Mouse (Mus musculus): ENCODE data around the gene Pdcd7. TPM values are rescaled to one million over a fixed set of nuclear protein-coding genes. Genes with fewer than 3 reads are reported as not detected.
"Not testable (repeated sequence)": the region's sequence is repeated elsewhere in the genome, so short reads cannot be mapped to it uniquely, and the experiment has no call there.

The Pdcd7 gene
- polyA plus RNA-seq, 1 experiment from 2014 or later: 8.9 TPM

- Histone ChIP-seq H3K27ac (replicated peaks) (no peak overlapping the region), H3K4me1 (no peaks in the 10 kb centered on the region), H3K9ac (replicated peaks) (no peak overlapping the region), H3K36me3 (peaks cover 74% of the 10 kb centered on the region), H3K4me2 (no peak overlapping the region), H3K9me3 (replicated peaks) (no peaks in the 10 kb centered on the region), H3K27me3 (replicated peaks) (no peaks in the 10 kb centered on the region), H3K4me3 (replicated peaks) (no peak overlapping the region)
- WGBS: 91% methylated on average over 11 of the region's 11 CpGs
- no peak for ATAC-seq (ENCODE audit: low FRiP score)
Observed at GRCm38 (mm10) chr9:65322255-65322900, 23.5 kb upstream of the Pdcd7 start.

GRCm38 (mm10) chr9:65325971-65326370 is 19.9 kb upstream of the Pdcd7 start:
- no peaks in the 10 kb centered on the region for H3K4me1 ChIP-seq
- no peak overlapping the region for H3K27ac ChIP-seq (replicated peaks)
- no peak for ATAC-seq (ENCODE audit: low FRiP score)
- no peak overlapping the region for H3K4me2 ChIP-seq
- H3K4me3 ChIP-seq (replicated peaks): no peak overlapping the region
- no peak overlapping the region for H3K9ac ChIP-seq (replicated peaks)
- H3K36me3 ChIP-seq: peaks cover 64% of the 10 kb centered on the region
- no peaks in the 10 kb centered on the region for H3K27me3 ChIP-seq (replicated peaks)
- no peaks in the 10 kb centered on the region for H3K9me3 ChIP-seq (replicated peaks)

- no peak for ATAC-seq (ENCODE audit: low FRiP score)
- 87% methylated on average over 2 of the region's 2 CpGs for WGBS
- Histone ChIP-seq H3K4me2 (no peak overlapping the region), H3K27ac (replicated peaks) (no peak overlapping the region), H3K36me3 (peaks cover 59% of the 10 kb centered on the region), H3K9ac (replicated peaks) (no peak overlapping the region), H3K4me1 (no peaks in the 10 kb centered on the region), H3K9me3 (replicated peaks) (no peaks in the 10 kb centered on the region), H3K4me3 (replicated peaks) (no peak overlapping the region), H3K27me3 (replicated peaks) (no peaks in the 10 kb centered on the region)
Observed at GRCm38 (mm10) chr9:65327371-65327770, 18.5 kb upstream of the Pdcd7 start.

GRCm38 (mm10) chr9:65333958-65334357 is 11.9 kb upstream of the Pdcd7 start:
- Histone ChIP-seq H3K9me3 (replicated peaks) (no peaks in the 10 kb centered on the region), H3K4me2 (no peak overlapping the region), H3K9ac (replicated peaks) (no peak overlapping the region), H3K27ac (replicated peaks) (no peak overlapping the region), H3K4me1 (no peaks in the 10 kb centered on the region), H3K27me3 (replicated peaks) (no peaks in the 10 kb centered on the region), H3K36me3 (peaks cover 7% of the 10 kb centered on the region; the same call in 1 of the 2 replicates), H3K4me3 (replicated peaks) (no peak overlapping the region)
- WGBS: 87% methylated on average over 5 of the region's 5 CpGs
- no peak for ATAC-seq (ENCODE audit: low FRiP score)

- no peak overlapping the region for H3K4me2 ChIP-seq
- 89% methylated on average over 4 of the region's 4 CpGs for WGBS
- H3K9ac ChIP-seq (replicated peaks): no peak overlapping the region
- H3K27ac ChIP-seq (replicated peaks): no peak overlapping the region
- no peaks in the 10 kb centered on the region for H3K4me1 ChIP-seq
- H3K27me3 ChIP-seq (replicated peaks): no peaks in the 10 kb centered on the region
- no peak overlapping the region for H3K4me3 ChIP-seq (replicated peaks)
- no peak for ATAC-seq (ENCODE audit: low FRiP score)
- no peaks in the 10 kb centered on the region for H3K36me3 ChIP-seq
- H3K9me3 ChIP-seq (replicated peaks): no peaks in the 10 kb centered on the region
Observed at GRCm38 (mm10) chr9:65339146-65339545, 6.8 kb upstream of the Pdcd7 start.

GRCm38 (mm10) chr9:65340414-65340813 is 5.5 kb upstream of the Pdcd7 start:
- no peak overlapping the region for H3K9ac ChIP-seq (replicated peaks)
- H3K36me3 ChIP-seq: no peaks in the 10 kb centered on the region
- 0 out of 2 replicates have a peak, but pooled peaks cover 3% of the 10 kb centered on the region for H3K4me1 ChIP-seq
- no peak overlapping the region for H3K27ac ChIP-seq (replicated peaks)
- no peak for ATAC-seq (ENCODE audit: low FRiP score)
- 90% methylated on average over 2 of the region's 2 CpGs for WGBS
- no peaks in the 10 kb centered on the region for H3K9me3 ChIP-seq (replicated peaks)
- no peak overlapping the region for H3K4me2 ChIP-seq
- no peak overlapping the region for H3K4me3 ChIP-seq (replicated peaks)
- no peaks in the 10 kb centered on the region for H3K27me3 ChIP-seq (replicated peaks)

- 44% methylated on average over 11 of the region's 11 CpGs for WGBS
Observed at GRCm38 (mm10) chr9:65345439-65345838, 465 bp upstream of the Pdcd7 start.

GRCm38 (mm10) chr9:65346476-65347111 is 690 bp downstream of the Pdcd7 start:
- H3K4me2 ChIP-seq: peak overlapping the region; percentile 85
- under 1% methylated on average over 76 of the region's 77 CpGs for WGBS
- H3K9ac ChIP-seq (replicated peaks): peak overlapping the region; percentile 94
- peak overlapping the region; percentile 73 for H3K4me3 ChIP-seq (replicated peaks)
- ATAC-seq (ENCODE audit: low FRiP score): peak; percentile 63
- no peaks in the 10 kb centered on the region for H3K9me3 ChIP-seq (replicated peaks)
- peaks cover 32% of the 10 kb centered on the region for H3K4me1 ChIP-seq
- no peaks in the 10 kb centered on the region for H3K27me3 ChIP-seq (replicated peaks)
- peak overlapping the region; percentile 95 for H3K27ac ChIP-seq (replicated peaks)
- H3K36me3 ChIP-seq: no peaks in the 10 kb centered on the region

More at GRCm38 (mm10) chr9:65345439-65345838, 465 bp upstream of the Pdcd7 start:
- H3K4me3 ChIP-seq (replicated peaks): peak overlapping the region; percentile 73
- ATAC-seq (ENCODE audit: low FRiP score): peak; percentile 55
- H3K9ac ChIP-seq (replicated peaks): peak overlapping the region; percentile 94
- not testable (repeated sequence) for H3K27me3 ChIP-seq (replicated peaks); H3K36me3 ChIP-seq; H3K9me3 ChIP-seq (replicated peaks)
- H3K27ac ChIP-seq (replicated peaks): peak overlapping the region; percentile 95
- peaks cover 32% of the 10 kb centered on the region for H3K4me1 ChIP-seq
- peak overlapping the region; percentile 85 for H3K4me2 ChIP-seq

GRCm38 (mm10) chr9:65347112-65347850 is 1.4 kb downstream of the Pdcd7 start:
- H3K27ac ChIP-seq (replicated peaks): no peak overlapping the region; the same call in 1 of the 2 replicates
- H3K27me3 ChIP-seq (replicated peaks): no peaks in the 10 kb centered on the region
- H3K9ac ChIP-seq (replicated peaks): peak overlapping the region; percentile 94
- H3K36me3 ChIP-seq: no peaks in the 10 kb centered on the region
- no peak for ATAC-seq (ENCODE audit: low FRiP score)
- peak overlapping the region; percentile 73 for H3K4me3 ChIP-seq (replicated peaks)
- H3K4me2 ChIP-seq: peak overlapping the region; percentile 85
- H3K9me3 ChIP-seq (replicated peaks): no peaks in the 10 kb centered on the region
- 50% methylated on average over 8 of the region's 8 CpGs for WGBS
- H3K4me1 ChIP-seq: peaks cover 32% of the 10 kb centered on the region

GRCm38 (mm10) chr9:65353251-65353650 is 7.3 kb downstream of the Pdcd7 start:
- 90% methylated on average over 5 of the region's 5 CpGs for WGBS
- H3K4me2 ChIP-seq: no peak overlapping the region
- no peak overlapping the region for H3K4me3 ChIP-seq (replicated peaks)
- H3K36me3 ChIP-seq: peaks cover 40% of the 10 kb centered on the region
- no peak overlapping the region for H3K27ac ChIP-seq (replicated peaks)
- ATAC-seq (ENCODE audit: low FRiP score): no peak
- H3K9ac ChIP-seq (replicated peaks): no peak overlapping the region
- H3K4me1 ChIP-seq: peaks cover 13% of the 10 kb centered on the region
- no peaks in the 10 kb centered on the region for H3K9me3 ChIP-seq (replicated peaks)
- no peaks in the 10 kb centered on the region for H3K27me3 ChIP-seq (replicated peaks)

- 93% methylated on average over 7 of the region's 7 CpGs for WGBS
- Histone ChIP-seq H3K36me3 (peaks cover 70% of the 10 kb centered on the region), H3K4me3 (replicated peaks) (no peak overlapping the region), H3K9ac (replicated peaks) (no peak overlapping the region), H3K27me3 (replicated peaks) (no peaks in the 10 kb centered on the region), H3K4me2 (no peak overlapping the region), H3K4me1 (no peaks in the 10 kb centered on the region; the same call in 1 of the 2 replicates), H3K9me3 (replicated peaks) (no peaks in the 10 kb centered on the region), H3K27ac (replicated peaks) (no peak overlapping the region)
- ATAC-seq (ENCODE audit: low FRiP score): no peak
Observed at GRCm38 (mm10) chr9:65356561-65356960, 10.7 kb downstream of the Pdcd7 start.

- Histone ChIP-seq H3K9ac (replicated peaks) (no peak overlapping the region), H3K4me1 (no peaks in the 10 kb centered on the region; the same call in 1 of the 2 replicates), H3K4me2 (no peak overlapping the region), H3K9me3 (replicated peaks) (no peaks in the 10 kb centered on the region), H3K36me3 (peaks cover 75% of the 10 kb centered on the region), H3K27me3 (replicated peaks) (no peaks in the 10 kb centered on the region), H3K27ac (replicated peaks) (no peak overlapping the region), H3K4me3 (replicated peaks) (no peak overlapping the region)
- WGBS: 94% methylated on average over 2 of the region's 2 CpGs
- ATAC-seq (ENCODE audit: low FRiP score): no peak
Observed at GRCm38 (mm10) chr9:65356971-65357370, 11.1 kb downstream of the Pdcd7 start.
